Mouse (Mus musculus): ENCODE measurements around the gene Nr4a3. TPM values are rescaled to one million over a fixed set of nuclear protein-coding genes. Genes with fewer than 3 reads are reported as not detected.

Gene Nr4a3
- polyA plus RNA-seq, 1 experiment from 2014 or later: not detected

GRCm38 (mm10) chr4:48079285-48080039 is 34.5 kb downstream of the Nr4a3 start:
- WGBS: 48% methylated on average over 8 of the region's 8 CpGs
- H3K4me2 ChIP-seq (ENCODE audit: low read length): no peak overlapping the region
- no peaks in the 10 kb centered on the region for H3K36me3 ChIP-seq (ENCODE audit: control insufficient read depth, insufficient read depth, low read length)
- H3K4me3 ChIP-seq (ENCODE audit: low read depth, low read length): no peak overlapping the region
- no peaks in the 10 kb centered on the region for H3K27me3 ChIP-seq (replicated peaks; ENCODE audit: control insufficient read depth, insufficient read depth, low read length)
- peaks cover 17% of the 10 kb centered on the region for H3K4me1 ChIP-seq (replicated peaks; ENCODE audit: control insufficient read depth, insufficient read depth, low read length)
- H3K9ac ChIP-seq (ENCODE audit: low read length): no peak overlapping the region
- no peak overlapping the region for H3K27ac ChIP-seq (ENCODE audit: low read depth)
- DNase-seq (ENCODE audit: low spot score): no peak
- ATAC-seq (replicated peaks; ENCODE audit: low FRiP score, low TSS enrichment, low read depth): no peak
- no peaks in the 10 kb centered on the region for H3K9me3 ChIP-seq (ENCODE audit: control insufficient read depth, low read length)

GRCm38 (mm10) chr4:48083452-48083851 is 38.5 kb downstream of the Nr4a3 start:
- Histone ChIP-seq H3K4me1 (replicated peaks; ENCODE audit: control insufficient read depth, insufficient read depth, low read length) (peaks cover 4% of the 10 kb centered on the region; the same call in 1 of the 2 replicates), H3K36me3 (ENCODE audit: control insufficient read depth, insufficient read depth, low read length) (no peaks in the 10 kb centered on the region), H3K9ac (ENCODE audit: low read length) (no peak overlapping the region), H3K4me3 (ENCODE audit: low read depth, low read length) (no peak overlapping the region), H3K27me3 (replicated peaks; ENCODE audit: control insufficient read depth, insufficient read depth, low read length) (no peaks in the 10 kb centered on the region), H3K4me2 (ENCODE audit: low read length) (no peak overlapping the region), H3K9me3 (ENCODE audit: control insufficient read depth, low read length) (no peaks in the 10 kb centered on the region), H3K27ac (ENCODE audit: low read depth) (no peak overlapping the region)
- WGBS: 92% methylated on average over 4 of the region's 4 CpGs
- ATAC-seq (replicated peaks; ENCODE audit: low FRiP score, low TSS enrichment, low read depth) (no peak), DNase-seq (ENCODE audit: low spot score) (no peak)

GRCm38 (mm10) chr4:48086609-48087008 is 41.7 kb downstream of the Nr4a3 start:
- 69% methylated on average over 6 of the region's 6 CpGs for WGBS

GRCm38 (mm10) chr4:48087497-48087896 is 42.5 kb downstream of the Nr4a3 start:
- H3K4me1 ChIP-seq (replicated peaks; ENCODE audit: control insufficient read depth, insufficient read depth, low read length): no peaks in the 10 kb centered on the region
- H3K4me2 ChIP-seq (ENCODE audit: low read length): no peak overlapping the region
- no peak for DNase-seq (ENCODE audit: low spot score)
- 85% methylated on average over 6 of the region's 6 CpGs for WGBS
- H3K9me3 ChIP-seq (ENCODE audit: control insufficient read depth, low read length): no peaks in the 10 kb centered on the region
- H3K36me3 ChIP-seq (ENCODE audit: control insufficient read depth, insufficient read depth, low read length): no peaks in the 10 kb centered on the region
- H3K4me3 ChIP-seq (ENCODE audit: low read depth, low read length): no peak overlapping the region
- H3K27me3 ChIP-seq (replicated peaks; ENCODE audit: control insufficient read depth, insufficient read depth, low read length): no peaks in the 10 kb centered on the region
- no peak for ATAC-seq (replicated peaks; ENCODE audit: low FRiP score, low TSS enrichment, low read depth)
- no peak overlapping the region for H3K27ac ChIP-seq (ENCODE audit: low read depth)
- H3K9ac ChIP-seq (ENCODE audit: low read length): no peak overlapping the region

More at GRCm38 (mm10) chr4:48086609-48087008, 41.7 kb downstream of the Nr4a3 start:
- Histone ChIP-seq H3K27me3 (replicated peaks; ENCODE audit: control insufficient read depth, insufficient read depth, low read length) (no peaks in the 10 kb centered on the region), H3K9me3 (ENCODE audit: control insufficient read depth, low read length) (no peaks in the 10 kb centered on the region), H3K4me3 (ENCODE audit: low read depth, low read length) (no peak overlapping the region), H3K4me1 (replicated peaks; ENCODE audit: control insufficient read depth, insufficient read depth, low read length) (no peaks in the 10 kb centered on the region), H3K27ac (ENCODE audit: low read depth) (no peak overlapping the region), H3K4me2 (ENCODE audit: low read length) (no peak overlapping the region), H3K36me3 (ENCODE audit: control insufficient read depth, insufficient read depth, low read length) (no peaks in the 10 kb centered on the region), H3K9ac (ENCODE audit: low read length) (no peak overlapping the region)
- no peak for ATAC-seq (replicated peaks; ENCODE audit: low FRiP score, low TSS enrichment, low read depth)
- DNase-seq (ENCODE audit: low spot score): no peak

GRCm38 (mm10) chr4:48093221-48093620 is 48.3 kb downstream of the Nr4a3 start:
- no peak overlapping the region for H3K4me3 ChIP-seq (ENCODE audit: low read depth, low read length)

GRCm38 (mm10) chr4:48100217-48100616 is 55.3 kb downstream of the Nr4a3 start:
- no peak overlapping the region for H3K9ac ChIP-seq (ENCODE audit: low read length)
- H3K27me3 ChIP-seq (replicated peaks; ENCODE audit: control insufficient read depth, insufficient read depth, low read length): no peaks in the 10 kb centered on the region
- H3K27ac ChIP-seq (ENCODE audit: low read depth): no peak overlapping the region
- 81% methylated on average over 8 of the region's 8 CpGs for WGBS
- ATAC-seq (replicated peaks; ENCODE audit: low FRiP score, low TSS enrichment, low read depth) (no peak), DNase-seq (ENCODE audit: low spot score) (no peak)
- H3K4me2 ChIP-seq (ENCODE audit: low read length): no peak overlapping the region
- H3K9me3 ChIP-seq (ENCODE audit: control insufficient read depth, low read length): no peaks in the 10 kb centered on the region
- H3K36me3 ChIP-seq (ENCODE audit: control insufficient read depth, insufficient read depth, low read length): no peaks in the 10 kb centered on the region
- H3K4me1 ChIP-seq (replicated peaks; ENCODE audit: control insufficient read depth, insufficient read depth, low read length): no peaks in the 10 kb centered on the region
- no peak overlapping the region for H3K4me3 ChIP-seq (ENCODE audit: low read depth, low read length)

More at GRCm38 (mm10) chr4:48093221-48093620, 48.3 kb downstream of the Nr4a3 start:
- Histone ChIP-seq H3K9me3 (ENCODE audit: control insufficient read depth, low read length) (no peaks in the 10 kb centered on the region), H3K27me3 (replicated peaks; ENCODE audit: control insufficient read depth, insufficient read depth, low read length) (no peaks in the 10 kb centered on the region), H3K4me2 (ENCODE audit: low read length) (no peak overlapping the region), H3K9ac (ENCODE audit: low read length) (no peak overlapping the region), H3K36me3 (ENCODE audit: control insufficient read depth, insufficient read depth, low read length) (no peaks in the 10 kb centered on the region), H3K27ac (ENCODE audit: low read depth) (no peak overlapping the region), H3K4me1 (replicated peaks; ENCODE audit: control insufficient read depth, insufficient read depth, low read length) (no peaks in the 10 kb centered on the region)
- DNase-seq (ENCODE audit: low spot score) (no peak), ATAC-seq (replicated peaks; ENCODE audit: low FRiP score, low TSS enrichment, low read depth) (no peak)
- 93% methylated on average over 3 of the region's 3 CpGs for WGBS

- Histone ChIP-seq H3K4me1 (replicated peaks; ENCODE audit: control insufficient read depth, insufficient read depth, low read length) (no peaks in the 10 kb centered on the region), H3K36me3 (ENCODE audit: control insufficient read depth, insufficient read depth, low read length) (no peaks in the 10 kb centered on the region), H3K4me2 (ENCODE audit: low read length) (no peak overlapping the region), H3K27ac (ENCODE audit: low read depth) (no peak overlapping the region), H3K4me3 (ENCODE audit: low read depth, low read length) (no peak overlapping the region), H3K9me3 (ENCODE audit: control insufficient read depth, low read length) (no peaks in the 10 kb centered on the region), H3K9ac (ENCODE audit: low read length) (no peak overlapping the region), H3K27me3 (replicated peaks; ENCODE audit: control insufficient read depth, insufficient read depth, low read length) (no peaks in the 10 kb centered on the region)
- DNase-seq (ENCODE audit: low spot score) (no peak), ATAC-seq (replicated peaks; ENCODE audit: low FRiP score, low TSS enrichment, low read depth) (no peak)
- 66% methylated on average over 2 of the region's 2 CpGs for WGBS
These were observed 57.0 kb downstream of the Nr4a3 start for GRCm38 (mm10) chr4:48101981-48102380.

- no peak overlapping the region for H3K27ac ChIP-seq (ENCODE audit: low read depth)
- H3K9me3 ChIP-seq (ENCODE audit: control insufficient read depth, low read length): no peaks in the 10 kb centered on the region
- no peaks in the 10 kb centered on the region for H3K4me1 ChIP-seq (replicated peaks; ENCODE audit: control insufficient read depth, insufficient read depth, low read length)
- 76% methylated on average over 5 of the region's 5 CpGs for WGBS
- no peaks in the 10 kb centered on the region for H3K36me3 ChIP-seq (ENCODE audit: control insufficient read depth, insufficient read depth, low read length)
- no peak overlapping the region for H3K4me3 ChIP-seq (ENCODE audit: low read depth, low read length)
- no peak overlapping the region for H3K9ac ChIP-seq (ENCODE audit: low read length)
- ATAC-seq (replicated peaks; ENCODE audit: low FRiP score, low TSS enrichment, low read depth): no peak
- no peak overlapping the region for H3K4me2 ChIP-seq (ENCODE audit: low read length)
- no peaks in the 10 kb centered on the region for H3K27me3 ChIP-seq (replicated peaks; ENCODE audit: control insufficient read depth, insufficient read depth, low read length)
- DNase-seq (ENCODE audit: low spot score): no peak
These were observed 60.4 kb downstream of the Nr4a3 start for GRCm38 (mm10) chr4:48105387-48105786.

GRCm38 (mm10) chr4:48107086-48107485 is 62.1 kb downstream of the Nr4a3 start:
- no peak for DNase-seq (ENCODE audit: low spot score)
- Histone ChIP-seq H3K4me1 (replicated peaks; ENCODE audit: control insufficient read depth, insufficient read depth, low read length) (no peaks in the 10 kb centered on the region), H3K4me3 (ENCODE audit: low read depth, low read length) (no peak overlapping the region), H3K9me3 (ENCODE audit: control insufficient read depth, low read length) (no peaks in the 10 kb centered on the region), H3K27ac (ENCODE audit: low read depth) (no peak overlapping the region), H3K4me2 (ENCODE audit: low read length) (no peak overlapping the region), H3K36me3 (ENCODE audit: control insufficient read depth, insufficient read depth, low read length) (no peaks in the 10 kb centered on the region), H3K27me3 (replicated peaks; ENCODE audit: control insufficient read depth, insufficient read depth, low read length) (no peaks in the 10 kb centered on the region), H3K9ac (ENCODE audit: low read length) (no peak overlapping the region)
- 88% methylated on average over 6 of the region's 6 CpGs for WGBS
- no peak for ATAC-seq (replicated peaks; ENCODE audit: low FRiP score, low TSS enrichment, low read depth)
